Mouse (Mus musculus) gastrocnemius, postnatal 25 days (tissue): Measurements from ENCODE around the gene Syt1. TPM values are rescaled to one million over a fixed set of nuclear protein-coding genes. Genes with fewer than 3 reads are reported as not detected.
A peak's percentile ranks its signal among the peaks of the same experiment; 100 is the strongest.

Source experiments
- DNase-seq: peaks from one replicate; pipeline ENCODE4 v3.0.0; 2022
- total RNA-seq, 2 experiments: library from RNA; stranded (reverse); gene quantifications; 1 replicate in 1 of 2; 2 replicates in 1 of 2; pipeline ENCODE4 v1.2.3; 2021

The Syt1 gene
- total RNA-seq, 2 experiments from 2014 or later: not detected

DNA sequence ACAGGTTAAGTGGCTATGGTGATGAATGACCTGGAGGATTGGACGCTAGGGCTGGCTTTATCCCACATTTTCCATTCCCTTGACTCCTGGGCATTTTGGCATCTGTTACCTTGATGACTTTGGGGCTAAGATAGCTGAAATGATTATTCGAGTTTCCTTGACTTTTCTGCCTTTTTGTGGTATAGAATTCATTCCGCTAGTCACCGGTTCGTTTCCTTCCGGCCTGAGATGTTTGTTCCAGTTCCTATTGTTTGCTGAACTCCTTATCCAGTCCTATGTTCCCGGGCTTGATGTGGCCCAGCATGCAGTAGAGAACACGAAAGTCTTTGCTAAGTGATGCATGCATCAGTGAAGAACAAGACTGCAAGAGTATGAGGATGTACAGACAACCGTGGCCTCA, 493.7 kb downstream of the Syt1 start:
- DNase-seq: no peak

DNA sequence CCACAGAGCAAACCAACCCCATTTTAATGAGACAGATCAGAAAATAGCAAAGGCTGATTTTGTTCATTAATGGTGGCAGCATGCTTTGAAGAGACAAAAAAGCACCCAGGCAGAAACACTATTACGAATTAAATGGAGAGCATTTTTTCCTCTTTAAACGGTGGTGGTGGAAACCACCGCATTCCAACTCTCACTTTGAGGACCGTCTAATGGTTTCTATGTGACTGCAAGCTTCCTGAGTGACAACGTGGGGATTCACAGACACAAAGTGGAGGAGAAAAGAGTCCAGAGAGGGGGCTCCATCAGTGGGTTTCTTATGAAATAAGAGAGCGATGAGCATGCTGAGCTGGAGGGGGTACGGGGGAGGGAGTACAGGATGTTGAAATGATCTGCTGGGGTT, 496.1 kb downstream of the Syt1 start:
- no peak for DNase-seq

DNA sequence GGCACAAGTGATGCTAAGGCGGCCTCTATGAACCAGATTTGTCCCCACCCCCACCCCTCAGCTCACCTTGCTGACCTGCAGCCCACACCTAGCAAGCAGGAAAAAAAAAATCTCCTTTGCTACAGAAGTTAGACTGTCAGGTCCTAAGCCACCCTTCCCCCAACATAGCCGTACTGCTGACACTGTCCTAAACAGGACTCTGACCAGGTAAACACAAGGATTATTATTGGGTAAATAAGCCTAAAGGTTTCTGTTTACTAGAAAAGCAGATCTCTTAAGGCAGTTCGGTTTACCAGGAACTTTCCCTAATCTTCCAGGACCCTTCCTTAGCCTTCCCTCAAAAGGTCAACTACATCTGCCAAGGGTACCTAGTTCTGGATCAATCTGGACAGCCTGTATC, 501.2 kb downstream of the Syt1 start:
- no peak for DNase-seq

DNA sequence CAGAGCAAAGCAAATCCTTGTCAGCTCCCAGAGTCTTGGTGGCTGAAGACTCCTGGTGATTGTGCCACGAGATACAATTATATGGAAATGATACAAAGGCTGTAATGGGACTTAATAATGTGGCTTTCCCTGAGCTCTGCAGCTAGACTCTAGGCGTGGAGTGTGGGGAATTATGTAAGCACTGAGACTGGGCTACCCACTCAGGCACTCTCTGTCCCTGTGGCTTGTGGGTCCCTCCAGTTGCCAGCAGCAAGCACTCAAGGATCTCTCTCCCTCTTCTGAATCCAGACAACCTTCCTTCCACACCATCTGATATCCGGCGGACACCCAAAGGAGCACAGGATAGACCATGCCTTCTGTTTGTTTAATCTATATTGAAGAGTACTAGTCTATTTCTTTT, 503.9 kb downstream of the Syt1 start:
- DNase-seq: no peak

DNA sequence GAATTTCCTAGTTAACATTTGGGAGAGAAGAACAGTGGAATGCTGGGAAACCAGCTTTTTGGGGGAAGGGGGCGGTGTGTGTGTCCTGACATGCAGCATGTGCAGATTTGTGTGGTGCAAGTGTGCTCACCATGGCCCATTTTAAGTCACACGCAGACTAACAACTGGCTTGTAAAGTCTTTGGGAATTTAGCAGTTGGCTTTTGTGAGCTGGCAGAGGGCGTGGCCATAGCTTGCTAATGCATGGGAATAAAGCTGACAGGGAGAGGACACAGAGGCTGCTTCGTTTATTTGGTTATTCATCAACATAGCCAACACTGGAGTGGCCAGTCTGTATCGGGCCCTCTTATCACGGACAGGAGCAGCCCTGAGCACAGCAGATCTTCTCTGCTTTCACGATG, 505.9 kb downstream of the Syt1 start:
- DNase-seq: no peak

DNA sequence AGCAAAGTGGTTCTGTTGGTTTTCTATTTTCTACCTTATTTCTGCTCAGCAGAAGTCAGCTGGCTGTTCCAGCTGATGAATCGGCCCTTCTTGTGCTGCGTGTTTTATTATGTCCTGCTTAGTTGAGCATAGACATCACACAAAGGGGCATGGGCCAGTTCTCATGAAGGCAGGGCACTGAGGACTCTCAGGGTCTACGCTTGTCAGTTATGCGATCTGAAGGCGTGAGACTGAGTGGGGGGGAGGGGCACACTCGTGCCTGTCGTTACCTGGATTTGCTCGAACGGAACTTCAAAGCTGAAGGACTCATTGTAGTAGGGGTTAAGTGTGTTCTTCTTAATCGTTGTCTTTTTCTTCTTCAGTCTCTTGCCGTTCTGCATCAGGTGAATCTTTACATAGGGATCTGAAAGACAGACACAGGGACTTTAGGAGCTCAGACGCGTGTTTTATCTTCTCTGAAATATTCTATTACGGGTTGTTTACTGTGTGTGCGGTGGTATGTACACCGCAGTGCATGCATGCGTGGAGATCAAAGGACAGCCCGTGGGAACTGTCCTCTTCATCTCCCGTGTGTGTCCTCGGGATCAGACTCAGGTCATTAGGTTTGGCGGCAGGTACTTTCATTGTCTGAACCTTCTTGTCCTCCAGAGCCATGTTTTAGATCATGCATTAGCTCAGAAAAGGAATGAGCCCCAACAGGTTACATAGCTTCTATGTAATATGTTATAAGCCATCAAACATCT, 506.5 kb downstream of the Syt1 start:
- no peak for DNase-seq

DNA sequence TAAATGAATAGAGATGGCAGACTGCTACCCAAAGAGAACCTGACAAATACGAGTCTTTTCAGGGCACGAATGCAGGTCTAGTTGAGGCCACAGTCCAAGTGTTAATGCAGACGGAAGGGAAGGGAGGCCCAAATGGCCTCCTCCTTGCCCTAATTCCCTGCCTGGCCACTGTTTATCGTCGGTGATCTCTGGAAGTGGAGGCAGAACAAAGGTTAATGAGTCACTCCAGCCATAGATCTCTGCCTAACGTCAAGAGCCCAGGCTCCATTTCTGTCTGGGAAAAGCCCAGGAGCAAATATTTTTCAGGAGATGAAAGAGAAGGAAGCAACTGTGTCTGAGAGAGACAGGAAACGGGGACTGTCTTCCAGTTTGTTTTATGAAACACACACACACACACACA, 520.6 kb downstream of the Syt1 start:
- DNase-seq: no peak

DNA sequence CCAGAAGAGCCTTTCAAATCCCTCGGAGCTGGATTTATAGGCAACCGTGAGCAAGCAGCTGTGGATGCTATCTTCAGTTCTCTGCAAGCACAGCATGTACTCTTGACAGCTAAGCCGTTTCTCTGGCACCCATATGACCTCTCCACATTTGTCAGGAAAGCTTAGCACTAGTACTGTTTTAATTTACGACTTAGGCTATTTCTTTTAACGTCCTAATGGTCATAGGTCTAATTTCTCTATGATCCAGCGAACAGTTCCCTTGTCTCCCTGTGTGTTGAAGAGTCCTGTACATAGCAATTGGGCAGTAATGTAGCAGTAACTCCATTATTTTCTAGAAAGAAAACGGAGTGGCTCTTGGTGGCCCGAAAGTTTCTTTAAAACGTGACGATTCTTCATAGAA, 526.8 kb downstream of the Syt1 start:
- peak; percentile 29 for DNase-seq

DNA sequence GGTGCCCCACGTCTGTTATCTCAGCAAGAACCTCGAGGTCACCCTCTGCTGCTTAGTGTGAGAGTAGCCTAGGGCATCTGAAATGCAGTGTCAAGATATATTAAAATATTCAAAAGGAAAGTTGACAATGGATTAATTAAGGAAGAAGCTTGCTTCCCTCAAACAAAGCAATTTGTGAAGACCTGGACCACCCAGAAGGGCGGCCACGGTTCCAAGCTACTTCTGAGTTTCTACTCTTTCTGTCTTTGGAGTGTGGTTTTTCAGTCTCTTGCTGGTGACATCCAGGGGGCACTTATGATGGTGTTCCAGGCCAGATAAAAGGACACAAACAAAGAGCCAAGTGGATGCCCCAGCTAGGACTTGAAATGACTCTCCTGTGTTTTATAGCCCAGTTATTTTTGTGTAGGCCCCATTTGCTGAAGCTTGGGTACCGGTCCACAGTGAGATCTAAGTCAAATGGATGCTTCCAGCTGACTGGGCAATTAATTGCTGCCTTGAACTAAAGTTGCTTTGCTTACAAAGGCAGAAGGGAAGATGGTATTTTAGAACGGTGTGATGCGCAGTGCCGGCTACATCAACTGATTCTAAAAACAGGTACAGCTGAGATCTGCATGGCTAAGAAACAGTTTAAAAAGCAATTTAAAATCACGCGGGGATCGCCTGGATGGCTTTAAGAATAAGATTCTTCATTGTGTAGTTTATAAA, 530.5 kb downstream of the Syt1 start:
- no peak for DNase-seq

DNA sequence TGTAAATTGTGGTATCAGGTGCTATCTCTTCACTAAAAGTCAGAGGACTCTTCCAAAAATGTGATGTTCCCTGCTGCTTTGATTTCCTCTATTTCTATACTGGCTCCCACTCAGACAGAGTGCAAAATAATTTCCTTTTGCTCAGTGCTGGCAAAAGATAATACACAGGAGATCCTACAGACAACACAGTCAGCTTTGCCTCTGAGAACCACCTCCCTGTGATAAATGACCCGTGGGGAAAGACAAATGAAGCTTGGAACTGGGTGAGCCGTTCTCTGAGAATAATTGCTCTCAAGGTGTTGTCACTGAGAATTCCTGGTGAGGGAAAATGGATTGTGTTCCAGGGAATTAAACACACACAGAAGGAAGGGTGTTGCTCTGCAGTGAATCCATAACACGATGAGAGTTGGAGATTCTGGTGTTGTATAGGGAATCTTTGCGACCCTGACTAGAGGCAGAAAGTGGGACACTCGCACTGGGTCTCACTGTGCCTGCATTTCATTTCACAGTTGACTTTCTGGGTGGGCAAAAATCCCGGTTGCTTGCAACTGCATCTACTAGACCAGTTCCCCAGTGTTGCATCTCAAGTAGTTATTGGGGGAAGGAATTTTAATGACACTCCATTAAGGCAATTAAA, 540.3 kb downstream of the Syt1 start:
- DNase-seq: no peak

DNA sequence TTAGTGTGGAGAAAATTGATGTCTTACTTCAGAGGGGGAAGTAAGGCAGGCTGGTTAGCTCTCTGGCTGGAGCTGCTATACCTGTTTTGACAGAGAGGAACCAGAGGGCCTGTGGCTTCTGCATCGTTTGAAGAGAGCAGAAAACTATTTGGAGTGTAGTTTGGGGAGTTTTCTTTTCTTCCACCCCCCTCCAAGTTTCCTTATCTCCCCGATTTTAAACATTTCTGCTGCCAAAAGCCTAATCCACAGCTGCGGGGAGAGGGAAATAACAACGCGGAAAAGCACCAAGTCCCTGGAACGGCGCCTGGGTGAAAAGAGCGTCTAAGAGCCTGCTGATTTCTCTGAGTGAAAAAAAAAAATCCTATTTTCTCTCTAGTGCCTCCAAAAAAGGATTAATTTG, 544.2 kb downstream of the Syt1 start:
- DNase-seq: no peak

DNA sequence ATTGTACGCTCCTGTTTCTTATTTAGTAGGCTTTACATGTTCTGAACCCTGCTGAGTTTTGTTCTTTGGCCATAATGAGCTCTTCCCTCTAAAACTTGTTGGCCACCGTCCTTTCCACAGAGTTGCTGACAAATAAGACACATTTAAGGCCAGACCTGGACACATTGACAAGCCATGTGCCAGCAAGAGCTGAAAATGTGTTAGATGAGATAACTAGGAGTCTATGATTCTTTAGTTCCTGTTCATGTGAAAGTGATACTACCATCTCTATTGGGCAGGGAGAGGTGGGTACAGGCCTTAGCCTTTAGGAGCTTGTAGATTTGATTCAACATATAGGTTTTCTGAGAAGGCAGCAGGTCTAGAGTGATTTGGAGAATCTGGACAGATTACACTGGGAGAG, 548.9 kb downstream of the Syt1 start:
- no peak for DNase-seq

DNA sequence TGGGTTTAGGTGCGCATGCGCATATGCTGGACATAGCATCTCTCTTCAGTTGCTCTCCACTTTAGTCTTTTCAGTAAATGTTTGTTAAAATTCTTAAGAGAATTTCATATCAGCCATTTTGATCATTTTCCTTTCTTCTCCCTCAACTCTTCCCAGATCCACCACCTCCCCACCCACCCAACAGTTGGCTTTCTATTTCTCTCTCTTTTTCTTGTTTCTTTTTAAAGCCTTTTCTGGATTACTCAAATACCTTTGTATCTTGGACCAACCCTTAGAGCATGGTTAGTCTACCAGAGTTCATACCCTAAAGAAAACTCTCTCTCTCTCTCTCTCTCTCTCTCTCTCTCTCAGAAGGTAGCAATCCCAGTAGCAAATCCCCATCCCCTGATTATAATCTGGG, 553.7 kb downstream of the Syt1 start:
- no peak for DNase-seq

DNA sequence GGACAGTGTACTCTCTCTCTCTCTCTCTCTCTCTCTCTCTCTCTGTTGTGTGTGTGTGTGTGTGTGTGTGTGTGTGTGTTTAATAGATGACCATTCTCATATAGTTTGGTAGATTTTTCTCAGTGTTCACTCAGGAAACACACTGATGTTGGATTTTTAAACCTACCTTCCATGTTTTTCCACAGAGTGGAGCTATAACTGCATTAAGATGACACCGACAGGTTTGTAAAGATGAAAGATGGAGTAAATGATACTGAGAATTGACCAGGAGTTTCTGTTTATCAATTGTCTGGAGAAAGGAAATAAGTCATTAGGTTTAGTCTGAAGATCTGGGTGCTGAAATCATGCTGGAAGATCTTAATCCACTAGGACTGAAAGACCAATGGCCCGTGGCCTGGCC, 554.9 kb downstream of the Syt1 start:
- DNase-seq: no peak

DNA sequence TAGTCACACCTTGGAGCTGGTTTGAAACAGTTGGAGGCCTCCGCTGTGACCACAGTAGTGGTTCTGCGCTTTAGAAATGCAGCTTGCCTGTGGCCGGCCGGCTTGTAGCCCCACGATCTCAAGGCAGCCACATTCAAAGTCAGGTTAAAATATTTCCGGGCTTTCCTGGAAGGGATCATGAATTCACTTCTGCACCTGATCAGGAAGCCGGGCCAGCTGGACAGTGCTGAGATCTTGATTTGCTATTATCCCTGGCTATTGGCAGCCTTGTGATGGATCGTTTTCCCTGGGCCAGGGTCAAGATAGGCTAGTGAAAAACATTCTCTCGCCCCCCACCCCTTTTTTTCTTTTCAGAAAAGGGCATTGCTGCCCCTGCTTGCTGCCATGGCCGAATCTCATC, 555.6 kb downstream of the Syt1 start:
- DNase-seq: no peak

DNA sequence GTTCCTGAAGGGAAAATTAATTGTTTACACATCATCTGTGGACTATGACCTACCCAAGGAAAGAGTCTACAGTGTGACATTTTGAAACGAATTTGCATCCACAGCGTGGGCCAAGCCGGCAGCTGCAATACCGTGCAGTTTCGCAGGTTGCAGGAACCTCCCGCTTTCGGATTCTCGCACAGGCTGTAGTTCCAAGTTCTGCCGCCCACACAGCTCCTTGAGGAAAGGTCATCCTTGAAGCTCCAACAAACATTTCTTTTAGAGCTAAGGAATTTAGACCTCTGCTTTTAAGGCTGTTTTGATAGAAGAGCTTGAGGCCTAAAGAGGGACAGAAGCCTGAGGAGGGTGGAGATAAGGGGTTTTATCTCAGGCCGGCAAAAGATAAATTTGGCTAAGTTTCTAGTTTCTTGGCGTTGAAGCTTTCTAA, 556.1 kb downstream of the Syt1 start:
- DNase-seq: no peak

DNA sequence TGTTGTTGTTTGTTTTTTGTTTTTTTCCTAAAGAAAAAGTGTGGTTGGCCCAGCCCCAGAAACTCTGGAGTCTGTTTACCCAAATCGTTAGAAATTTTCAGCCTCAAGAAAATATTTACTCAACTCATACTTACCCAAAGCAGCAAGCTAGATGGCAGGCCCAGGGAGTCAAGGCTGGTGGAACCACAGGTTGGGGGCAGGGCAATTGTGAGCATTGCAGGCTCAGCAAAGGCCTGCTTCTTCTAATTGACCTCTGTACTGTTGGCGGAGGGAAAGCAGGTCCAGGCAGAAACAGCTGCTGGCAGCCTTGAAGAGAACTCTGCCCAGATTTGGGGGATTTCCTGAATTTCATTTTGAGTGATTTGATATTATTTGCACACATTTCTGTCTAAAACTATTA, 557.2 kb downstream of the Syt1 start:
- DNase-seq: no peak

DNA sequence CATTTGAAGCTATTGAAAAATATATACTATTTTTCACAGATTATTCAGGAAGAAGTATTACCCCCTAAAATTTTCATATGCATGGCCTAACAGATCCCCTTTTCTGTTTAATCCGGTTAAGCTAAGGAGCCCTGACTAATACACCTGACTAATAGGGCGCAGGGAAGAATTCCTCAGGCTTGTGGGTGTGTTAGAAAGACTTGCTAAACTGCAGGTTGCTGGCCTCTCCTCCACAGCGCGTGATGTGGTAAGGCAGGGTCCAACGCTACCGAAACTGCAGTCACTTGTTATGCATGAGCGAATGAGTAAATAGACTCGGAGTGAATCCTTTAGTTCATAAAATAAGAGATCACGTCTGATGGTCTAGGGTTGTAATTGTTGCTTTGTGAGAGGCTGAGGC, 558.4 kb downstream of the Syt1 start:
- DNase-seq: no peak

DNA sequence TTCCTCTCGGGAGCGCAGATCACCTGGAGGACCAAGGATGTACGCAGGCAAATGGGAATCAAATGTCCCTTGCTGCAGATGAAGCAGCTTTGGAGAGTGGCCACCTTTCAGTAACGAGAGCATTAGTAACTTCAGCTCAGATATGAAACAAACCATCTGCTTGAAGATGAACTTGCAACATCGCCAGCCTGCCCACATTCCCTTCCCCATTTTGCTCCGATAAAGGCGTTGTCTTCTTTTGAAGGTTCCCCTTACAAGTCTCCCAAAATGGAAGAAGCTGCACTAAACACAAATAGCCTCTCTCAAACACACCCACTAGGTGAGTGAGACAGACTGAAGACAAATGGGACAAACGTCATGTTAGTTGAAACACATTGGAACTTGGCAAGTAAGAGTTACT, 559.3 kb downstream of the Syt1 start:
- no peak for DNase-seq

DNA sequence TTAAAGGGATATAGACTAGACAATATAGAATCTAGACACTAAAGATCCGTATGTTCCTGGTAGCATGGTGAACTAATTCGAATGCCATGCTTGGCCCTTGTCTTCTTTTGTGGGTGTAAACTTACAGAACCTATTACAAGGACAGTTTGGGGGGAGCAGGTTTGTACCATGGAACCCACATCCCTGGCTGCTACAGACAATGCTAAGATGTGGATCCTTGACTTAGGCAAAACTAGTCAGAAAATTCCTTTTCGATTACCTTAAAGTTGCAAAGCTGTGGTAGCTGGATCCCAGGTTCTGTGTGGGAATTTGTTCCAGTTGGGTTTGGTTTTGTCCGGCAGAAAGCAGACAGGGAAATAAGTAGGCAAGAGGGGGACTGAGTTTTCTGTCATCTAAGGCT, 560.4 kb downstream of the Syt1 start:
- no peak for DNase-seq

DNA sequence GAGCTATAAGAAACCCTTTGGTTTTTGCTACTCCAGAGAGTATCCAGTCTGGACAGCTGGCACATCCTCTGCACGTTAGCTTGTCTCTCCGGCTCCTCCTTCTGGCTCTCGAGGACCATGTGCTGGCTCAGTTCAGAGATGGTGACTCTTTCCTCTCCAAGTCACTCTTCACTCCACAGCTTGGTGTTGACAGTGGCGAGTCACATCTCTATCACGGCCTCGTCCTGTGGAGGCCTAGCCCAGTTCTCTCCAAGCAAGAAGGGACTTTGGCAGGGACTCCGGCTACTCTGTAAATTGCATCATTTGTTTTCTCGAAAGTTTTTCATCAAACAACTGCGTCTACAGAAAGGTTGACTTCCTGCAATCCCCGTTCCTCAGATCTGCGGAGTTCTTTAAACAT, 562.4 kb downstream of the Syt1 start:
- DNase-seq: no peak
